Mouse (Mus musculus) olfactory bulb, adult 2 months (tissue): ENCODE data around the gene Cacna1d.

Source experiments
- CTCF ChIP-seq: fragments of 200-500 bp; IDR thresholded peaks from 2 replicates; pipeline ENCODE4 v1.5.1; 2012; ENCODE audit warnings: low read depth, mild to moderate bottlenecking, low read length, moderate library complexity; ENCODE audit not compliant: insufficient read depth
- POLR2A ChIP-seq: fragments of 200-500 bp; IDR thresholded peaks from 2 replicates; pipeline ENCODE4 v1.6.1; 2012; ENCODE audit warnings: mild to moderate bottlenecking, low read depth, low read length, moderate library complexity; ENCODE audit not compliant: insufficient read depth

DNA sequence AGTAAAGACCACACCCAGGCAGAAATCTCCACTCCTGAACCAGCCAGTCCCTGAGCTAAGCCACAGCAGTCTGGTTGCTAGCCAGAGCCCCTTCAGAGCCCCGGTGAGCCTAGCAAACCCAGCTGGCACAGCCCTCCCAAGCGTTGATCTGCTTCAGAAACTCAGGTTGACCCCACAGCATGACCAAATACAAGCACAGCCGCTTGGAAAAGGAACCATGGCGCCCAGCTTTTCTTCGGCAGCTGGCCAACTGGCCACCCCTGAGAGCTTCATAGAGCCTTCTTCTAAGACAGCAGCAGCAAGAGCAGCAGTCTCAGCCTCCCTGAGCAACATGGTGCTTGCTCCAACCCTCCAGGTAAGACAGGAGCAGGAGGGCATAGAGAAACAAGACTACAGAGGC lies 28.1 kb upstream of the Cacna1d start:
- TF ChIP-seq POLR2A = no peak
- TF ChIP-seq CTCF = no peak
